Mouse (Mus musculus) brown adipose tissue, adult 24 weeks (tissue): Measurements from ENCODE around the gene B4galt5. TPM values are rescaled to one million over a fixed set of nuclear protein-coding genes. Genes with fewer than 3 reads are reported as not detected.

Experiments
- H3K27ac ChIP-seq: fragments of 200-500 bp; replicated peaks from 2 replicates; pipeline ENCODE4 v1.5.1; 2012; ENCODE audit warnings: low read depth, mild to moderate bottlenecking, low read length
- H3K4me1 ChIP-seq: fragments of 200-500 bp; 2 replicates; pipeline ENCODE4 v1.6.1; 2012; ENCODE audit warnings: low read length, mixed read lengths; ENCODE audit not compliant: control insufficient read depth, insufficient read depth, insufficient read length
- H3K4me3 ChIP-seq: fragments of 200-500 bp; 2 replicates; pipeline ENCODE4 v1.5.1; 2012; ENCODE audit warnings: low read depth, mild to moderate bottlenecking, low read length, moderate library complexity; ENCODE audit not compliant: insufficient read depth
- polyA plus RNA-seq: library from polyadenylated mRNA; stranded (reverse); fragments of >200 nt; gene quantifications from 2 replicates; pipeline ENCODE4 v1.2.4, GENCODE M21; 2012; ENCODE audit not compliant: missing spikeins, insufficient read depth, insufficient read length

The B4galt5 gene
- polyA plus RNA-seq, 1 experiment = 6.7 TPM

GRCm38 (mm10) chr2:167274713-167275465 lies 74.1 kb downstream of the B4galt5 start:
- Histone ChIP-seq H3K4me3 (no peak overlapping the region), H3K4me1 (no peaks in the 10 kb centered on the region), H3K27ac (no peak overlapping the region)

GRCm38 (mm10) chr2:167273206-167273740 lies 75.7 kb downstream of the B4galt5 start:
- H3K27ac ChIP-seq = no peak overlapping the region
- no peaks in the 10 kb centered on the region for H3K4me1 ChIP-seq
- H3K4me3 ChIP-seq = no peak overlapping the region

- H3K4me3 ChIP-seq = no peak overlapping the region
- H3K27ac ChIP-seq = no peak overlapping the region
- no peaks in the 10 kb centered on the region for H3K4me1 ChIP-seq
Measured at GRCm38 (mm10) chr2:167272706-167273105, 76.3 kb downstream of the B4galt5 start.

- no peak overlapping the region for H3K4me3 ChIP-seq
- H3K27ac ChIP-seq = no peak overlapping the region
- no peaks in the 10 kb centered on the region for H3K4me1 ChIP-seq
Measured at GRCm38 (mm10) chr2:167271121-167271521, 77.9 kb downstream of the B4galt5 start.

GRCm38 (mm10) chr2:167270496-167270895 lies 78.5 kb downstream of the B4galt5 start:
- Histone ChIP-seq H3K4me1 (no peaks in the 10 kb centered on the region), H3K27ac (no peak overlapping the region), H3K4me3 (no peak overlapping the region)

GRCm38 (mm10) chr2:167268721-167269120 lies 80.3 kb downstream of the B4galt5 start:
- H3K4me3 ChIP-seq = no peak overlapping the region
- H3K4me1 ChIP-seq = no peaks in the 10 kb centered on the region
- H3K27ac ChIP-seq = no peak overlapping the region

GRCm38 (mm10) chr2:167268411-167268690 lies 80.6 kb downstream of the B4galt5 start:
- Histone ChIP-seq H3K27ac (no peak overlapping the region), H3K4me1 (no peaks in the 10 kb centered on the region), H3K4me3 (no peak overlapping the region)

GRCm38 (mm10) chr2:167267531-167268410 lies 81.2 kb downstream of the B4galt5 start:
- no peaks in the 10 kb centered on the region for H3K4me1 ChIP-seq
- H3K4me3 ChIP-seq = no peak overlapping the region
- H3K27ac ChIP-seq = no peak overlapping the region

GRCm38 (mm10) chr2:167266231-167266630 lies 82.8 kb downstream of the B4galt5 start:
- Histone ChIP-seq H3K4me3 (no peak overlapping the region), H3K27ac (no peak overlapping the region), H3K4me1 (no peaks in the 10 kb centered on the region)

GRCm38 (mm10) chr2:167265806-167266205 lies 83.2 kb downstream of the B4galt5 start:
- H3K4me3 ChIP-seq = no peak overlapping the region
- no peak overlapping the region for H3K27ac ChIP-seq
- H3K4me1 ChIP-seq = no peaks in the 10 kb centered on the region

- H3K27ac ChIP-seq = no peak overlapping the region
- no peaks in the 10 kb centered on the region for H3K4me1 ChIP-seq
- H3K4me3 ChIP-seq = no peak overlapping the region
Measured at GRCm38 (mm10) chr2:167265021-167265420, 84.0 kb downstream of the B4galt5 start.

- no peak overlapping the region for H3K27ac ChIP-seq
- H3K4me3 ChIP-seq = no peak overlapping the region
- no peaks in the 10 kb centered on the region for H3K4me1 ChIP-seq
Measured at GRCm38 (mm10) chr2:167263931-167264330, 85.1 kb downstream of the B4galt5 start.

- no peaks in the 10 kb centered on the region for H3K4me1 ChIP-seq
- H3K27ac ChIP-seq = no peak overlapping the region
- H3K4me3 ChIP-seq = no peak overlapping the region
Measured at GRCm38 (mm10) chr2:167263040-167263810, 85.8 kb downstream of the B4galt5 start.

- Histone ChIP-seq H3K4me3 (no peak overlapping the region), H3K27ac (no peak overlapping the region), H3K4me1 (no peaks in the 10 kb centered on the region)
Measured at GRCm38 (mm10) chr2:167262433-167262832, 86.5 kb downstream of the B4galt5 start.

- Histone ChIP-seq H3K27ac (no peak overlapping the region), H3K4me1 (no peaks in the 10 kb centered on the region), H3K4me3 (no peak overlapping the region)
Measured at GRCm38 (mm10) chr2:167261106-167261505, 87.9 kb downstream of the B4galt5 start.
